Comparison of ENCODE assay signal across 10 mouse cellular contexts in genomic region chr6:57533410-57533809, GRCm38 (mm10). TPM values are rescaled to one million over a fixed set of nuclear protein-coding genes. Genes with fewer than 3 reads are reported as not detected.
DNase-seq lines count a peak whose midpoint lies in the region; ATAC-seq and TF ChIP-seq lines count a peak whose summit lies in the region.
"Had no signal": no experiment of that assay in that cellular context is flagged by ENCODE, and none has a peak within 500 bp of the region (broad histone marks: within the 10 kb centered on the region; RNA-seq: fewer than 3 reads in every experiment).

No protein-coding gene starts in this region.

- H3K9me3 ChIP-seq in kidney, postnatal 0 days (replicated peaks; ENCODE audit: low read length): no peaks in the 10 kb centered on the region
- H3K9me3 ChIP-seq in embryonic facial prominence, embryonic 12.5 days: no peaks in the 10 kb centered on the region
- H3K9me3 ChIP-seq in hindbrain, embryonic 15.5 days: no peaks in the 10 kb centered on the region
- H3K9me3 ChIP-seq in midbrain, embryonic 15.5 days: no peaks in the 10 kb centered on the region

- no peaks in the 10 kb centered on the region for H3K36me3 ChIP-seq in kidney, postnatal 0 days (ENCODE audit: insufficient read depth, low read length)
- H3K36me3 ChIP-seq in embryonic facial prominence, embryonic 12.5 days: no peaks in the 10 kb centered on the region
- no peaks in the 10 kb centered on the region for H3K36me3 ChIP-seq in hindbrain, embryonic 15.5 days
- no peaks in the 10 kb centered on the region for H3K36me3 ChIP-seq in midbrain, embryonic 15.5 days (replicated peaks)

- no peak for TF ChIP-seq CTCF in kidney, postnatal 0 days (IDR thresholded peaks at IDR 0.05; ENCODE audit: low read depth)

- no peak overlapping the region for H3K9ac ChIP-seq in kidney, postnatal 0 days (ENCODE audit: low read depth, low read length)
- no peak overlapping the region for H3K9ac ChIP-seq in embryonic facial prominence, embryonic 12.5 days
- H3K9ac ChIP-seq in hindbrain, embryonic 15.5 days: no peak overlapping the region
- H3K9ac ChIP-seq in midbrain, embryonic 15.5 days: no peak overlapping the region

- 35% methylated on average over 2 of the region's 2 CpGs for WGBS in kidney, postnatal 0 days
- WGBS in embryonic facial prominence, embryonic 12.5 days: 54% methylated on average over 2 of the region's 2 CpGs
- 74% methylated on average over 2 of the region's 2 CpGs for WGBS in hindbrain, embryonic 15.5 days
- WGBS in midbrain, embryonic 15.5 days: 69% methylated on average over 2 of the region's 2 CpGs

- H3K27me3 ChIP-seq in kidney, postnatal 0 days (ENCODE audit: insufficient read depth, low read length): no peaks in the 10 kb centered on the region
- no peaks in the 10 kb centered on the region for H3K27me3 ChIP-seq in embryonic facial prominence, embryonic 12.5 days
- H3K27me3 ChIP-seq in hindbrain, embryonic 15.5 days: no peaks in the 10 kb centered on the region
- H3K27me3 ChIP-seq in midbrain, embryonic 15.5 days (replicated peaks): no peaks in the 10 kb centered on the region

- H3K27ac ChIP-seq in kidney, postnatal 0 days: no peak overlapping the region
- H3K27ac ChIP-seq in embryonic facial prominence, embryonic 12.5 days: no peak overlapping the region
- H3K27ac ChIP-seq in hindbrain, embryonic 15.5 days (replicated peaks): no peak overlapping the region
- no peak overlapping the region for H3K27ac ChIP-seq in midbrain, embryonic 15.5 days

- DNase-seq in kidney, postnatal 0 days (ENCODE audit: low spot score): no peak
- DNase-seq in kidney, adult 11 months: no peak
- DNase-seq: embryo, embryonic 11 days; thymus, postnatal 25 days had no signal

- no peak for ATAC-seq in kidney, postnatal 0 days (replicated peaks; ENCODE audit: low FRiP score, low read depth)
- ATAC-seq in embryonic facial prominence, embryonic 12.5 days (ENCODE audit: insufficient number of reproducible peaks, insufficient read depth, low FRiP score, low TSS enrichment): no peak
- ATAC-seq in hindbrain, embryonic 15.5 days (ENCODE audit: low FRiP score, low read depth): no peak
- ATAC-seq in midbrain, embryonic 15.5 days (replicated peaks): no peak
- no peak for ATAC-seq in megakaryocyte progenitor cell, adult 5-6 weeks (replicated peaks; ENCODE audit: poor library complexity)
- ATAC-seq in erythroid progenitor cell, adult 5-6 weeks (replicated peaks; ENCODE audit: low FRiP score, poor library complexity, severe bottlenecking): no peak
- ATAC-seq in erythroblast, adult 5-6 weeks (replicated peaks; ENCODE audit: low FRiP score, poor library complexity, severe bottlenecking): no peak

- peak overlapping the region; percentile 89 for H3K4me2 ChIP-seq in kidney, postnatal 0 days (ENCODE audit: low read length)
- H3K4me2 ChIP-seq in embryonic facial prominence, embryonic 12.5 days (replicated peaks): peak overlapping the region; percentile 69
- peak overlapping the region; percentile 79 for H3K4me2 ChIP-seq in hindbrain, embryonic 15.5 days
- H3K4me2 ChIP-seq in midbrain, embryonic 15.5 days: peak overlapping the region; percentile 75; the same call in 1 of the 2 replicates

- peak overlapping the region; percentile 77; the same call in 1 of the 2 replicates for H3K4me3 ChIP-seq in kidney, postnatal 0 days (replicated peaks; ENCODE audit: low read depth, low read length)
- no peak overlapping the region for H3K4me3 ChIP-seq in embryonic facial prominence, embryonic 12.5 days
- peak overlapping the region; percentile 53; the same call in 1 of the 2 replicates for H3K4me3 ChIP-seq in hindbrain, embryonic 15.5 days
- peak overlapping the region; percentile 84; the same call in 1 of the 2 replicates for H3K4me3 ChIP-seq in midbrain, embryonic 15.5 days

- H3K4me1 ChIP-seq in kidney, postnatal 0 days (replicated peaks; ENCODE audit: insufficient read depth, low read length): no peaks in the 10 kb centered on the region
- H3K4me1 ChIP-seq in embryonic facial prominence, embryonic 12.5 days: peaks cover 9% of the 10 kb centered on the region
- peaks cover 13% of the 10 kb centered on the region for H3K4me1 ChIP-seq in hindbrain, embryonic 15.5 days (replicated peaks)
- peaks cover 19% of the 10 kb centered on the region for H3K4me1 ChIP-seq in midbrain, embryonic 15.5 days

RNA-seq across cellular contexts. Expression of gene Ppm1k, which starts 1.9 kb away (rescaled TPM):
- polyA plus RNA-seq in kidney, postnatal 0 days (2015; fragmentation: Nextera tagmentation; extraction: Ambion mirVana): 2.7 and 3.6 TPM in 2 replicates
- 4.3 and 5.2 TPM in 2 replicates for polyA plus RNA-seq in embryonic facial prominence, embryonic 12.5 days (2016; fragmentation: Nextera tagmentation; extraction: Ambion mirVana)
- polyA plus RNA-seq in hindbrain, embryonic 15.5 days (2015; fragmentation: Nextera tagmentation; extraction: Ambion mirVana): 5.3 and 6.0 TPM in 2 replicates
- 6.0 and 6.9 TPM in 2 replicates for polyA plus RNA-seq in midbrain, embryonic 15.5 days (2015; fragmentation: Nextera tagmentation; extraction: Ambion mirVana)
- 5.3 TPM in 2 replicates for total RNA-seq in megakaryocyte progenitor cell, adult 5-6 weeks (2015)
- 8.0 and 18.4 TPM in 2 replicates for total RNA-seq in megakaryocyte progenitor cell, adult 5-6 weeks (2017)
- total RNA-seq in erythroid progenitor cell, adult 5-6 weeks (2015; ENCODE audit: low replicate concordance): 0.42 and 1.4 TPM in 2 replicates
- 0.91 and 21.4 TPM in 2 replicates for total RNA-seq in erythroid progenitor cell, adult 5-6 weeks (2017; ENCODE audit: low replicate concordance)
- total RNA-seq in erythroblast, adult 5-6 weeks (2015; ENCODE audit: low replicate concordance): 0.38 and 1.0 TPM in 2 replicates
- 1.4 and 1.7 TPM in 2 replicates for total RNA-seq in erythroblast, adult 5-6 weeks (2017; ENCODE audit: low replicate concordance)

RNA-seq across cellular contexts. Expression of gene Herc6, which starts 47.4 kb away (rescaled TPM):
- polyA plus RNA-seq in kidney, postnatal 0 days (2015; fragmentation: Nextera tagmentation; extraction: Ambion mirVana): 3.0 and 3.2 TPM in 2 replicates
- 1.9 and 2.5 TPM in 2 replicates for polyA plus RNA-seq in embryonic facial prominence, embryonic 12.5 days (2016; fragmentation: Nextera tagmentation; extraction: Ambion mirVana)
- polyA plus RNA-seq in hindbrain, embryonic 15.5 days (2015; fragmentation: Nextera tagmentation; extraction: Ambion mirVana): 1.1 and 1.3 TPM in 2 replicates
- 0.71 and 1.5 TPM in 2 replicates for polyA plus RNA-seq in midbrain, embryonic 15.5 days (2015; fragmentation: Nextera tagmentation; extraction: Ambion mirVana)
- 13.0 and 14.9 TPM in 2 replicates for total RNA-seq in megakaryocyte progenitor cell, adult 5-6 weeks (2015)
- 12.0 and 16.6 TPM in 2 replicates for total RNA-seq in megakaryocyte progenitor cell, adult 5-6 weeks (2017)
- 31.4 and 47.8 TPM in 2 replicates for total RNA-seq in erythroid progenitor cell, adult 5-6 weeks (2015; ENCODE audit: low replicate concordance)
- 64.6 and 111 TPM in 2 replicates for total RNA-seq in erythroid progenitor cell, adult 5-6 weeks (2017; ENCODE audit: low replicate concordance)
- 76.9 and 83.4 TPM in 2 replicates for total RNA-seq in erythroblast, adult 5-6 weeks (2015; ENCODE audit: low replicate concordance)
- 95.7 and 121 TPM in 2 replicates for total RNA-seq in erythroblast, adult 5-6 weeks (2017; ENCODE audit: low replicate concordance)
